Mouse (Mus musculus) CH12.LX (cell line): ENCODE measurements at regions not wholly inside any gene's neighbourhood (a gene's known extent, or its start where the extent isn't known, plus 50 kb on each side); places are given as distances from the start of the nearest gene placed in this dataset.
A peak's percentile ranks its signal among the peaks of the same experiment; 100 is the strongest.

Source experiments
- DNase-seq: peaks from one replicate; pipeline ENCODE4 v3.0.0-alpha.2; 2013; ENCODE audit errors: extremely low read depth
- H3K27ac ChIP-seq: 2 replicates; pipeline ENCODE4 v1.5.1; 2012; ENCODE audit warnings: low read depth, mild to moderate bottlenecking, control low read depth, moderate library complexity; ENCODE audit not compliant: insufficient read depth
- H3K27me3 ChIP-seq: replicated peaks from 2 replicates; pipeline ENCODE3; 2012; ENCODE audit warnings: inconsistent platforms
- H3K36me3 ChIP-seq, 2 experiments: replicated peaks in 1 of 2; 2 replicates each; pipeline versions ENCODE3 to v1.6.1; 2012; ENCODE audit warnings: inconsistent platforms in 1 of 2, low read length in 1 of 2, mild to moderate bottlenecking in 1 of 2, mixed read lengths in 1 of 2, moderate library complexity in 1 of 2; ENCODE audit not compliant: control insufficient read depth in 1 of 2, insufficient read depth in 1 of 2
- H3K4me1 ChIP-seq, 2 experiments: 2 replicates each; pipeline ENCODE4 v1.6.1; 2012; ENCODE audit warnings: inconsistent platforms in 1 of 2, moderate library complexity in 1 of 2; ENCODE audit not compliant: insufficient read depth in 2 of 2, control insufficient read depth in 1 of 2
- H3K4me2 ChIP-seq: 2 replicates; pipeline ENCODE4 v1.6.1; 2012; ENCODE audit warnings: low read depth, mild to moderate bottlenecking, control low read depth; ENCODE audit not compliant: poor library complexity, insufficient read depth, severe bottlenecking
- H3K4me3 ChIP-seq, 3 experiments: fragments of 150-350 bp in 1 of 3; sonication (generic) in 1 of 3; replicated peaks in 1 of 3; 2 replicates each; pipeline versions ENCODE3 to v1.5.1; 2011 to 2012; ENCODE audit warnings: low read depth in 2 of 3, low read length in 2 of 3, mild to moderate bottlenecking in 2 of 3, moderate library complexity in 2 of 3, control low read depth in 1 of 3, improper control_type of control experiment in 1 of 3, inconsistent platforms in 1 of 3, mixed read lengths in 1 of 3; ENCODE audit not compliant: poor library complexity in 1 of 3
- H3K79me2 ChIP-seq: replicated peaks from 2 replicates; pipeline ENCODE4 v1.6.1; 2012; ENCODE audit warnings: mild to moderate bottlenecking, moderate library complexity; ENCODE audit not compliant: control insufficient read depth, poor library complexity, insufficient read depth, severe bottlenecking; ENCODE audit errors: extremely low read depth
- H3K9ac ChIP-seq: 2 replicates; pipeline ENCODE4 v1.6.1; 2012; ENCODE audit warnings: low read depth, mild to moderate bottlenecking, control low read depth, moderate library complexity; ENCODE audit not compliant: insufficient read depth
- H3K9me3 ChIP-seq: replicated peaks from 2 replicates; pipeline ENCODE3; 2012; ENCODE audit warnings: low read length, inconsistent platforms, mixed read lengths
- BHLHE40 ChIP-seq: IDR thresholded peaks from 2 replicates; pipeline ENCODE4 v1.6.1; 2011; ENCODE audit warnings: mild to moderate bottlenecking, low read depth, low read length, improper control_type of control experiment
- ELF1 ChIP-seq: IDR thresholded peaks from 2 replicates; pipeline ENCODE4 v1.6.1; 2014; ENCODE audit warnings: low read depth, mild to moderate bottlenecking, inconsistent platforms, low read length, improper control_type of control experiment
- EP300 ChIP-seq: IDR thresholded peaks from 2 replicates; pipeline ENCODE4 v1.6.1; 2011; ENCODE audit warnings: low read length, improper control_type of control experiment
- ETS1 ChIP-seq: conservative IDR thresholded peaks from 2 replicates; pipeline ENCODE4 v1.6.1; 2012; ENCODE audit warnings: low read depth, mild to moderate bottlenecking, inconsistent platforms, low read length, improper control_type of control experiment, moderate library complexity
- IRF4 ChIP-seq: IDR thresholded peaks from 2 replicates; pipeline ENCODE4 v1.6.1; 2014; ENCODE audit warnings: low read depth, mild to moderate bottlenecking, inconsistent platforms, low read length, improper control_type of control experiment
- MAX ChIP-seq: IDR thresholded peaks from 2 replicates; pipeline ENCODE4 v1.6.1; 2011; ENCODE audit warnings: low read length, improper control_type of control experiment
- MAZ ChIP-seq: IDR thresholded peaks from 2 replicates; pipeline ENCODE4 v1.6.1; 2012; ENCODE audit warnings: low read depth, mild to moderate bottlenecking, inconsistent platforms, low read length, improper control_type of control experiment, moderate library complexity
- MEF2A ChIP-seq: IDR thresholded peaks from 2 replicates; pipeline ENCODE4 v1.6.1; 2014; ENCODE audit warnings: low read depth, mild to moderate bottlenecking, inconsistent platforms, low read length, improper control_type of control experiment, borderline replicate concordance
- MXI1 ChIP-seq: IDR thresholded peaks from 2 replicates; pipeline ENCODE4 v1.6.1; 2011; ENCODE audit warnings: mild to moderate bottlenecking, low read depth, low read length, improper control_type of control experiment
- NELFE ChIP-seq: IDR thresholded peaks from 2 replicates; pipeline ENCODE4 v1.6.1; 2011; ENCODE audit warnings: low read depth, low read length, improper control_type of control experiment
- NRF1 ChIP-seq: IDR thresholded peaks from 2 replicates; pipeline ENCODE4 v1.6.1; 2014; ENCODE audit warnings: low read depth, mild to moderate bottlenecking, inconsistent platforms, low read length, improper control_type of control experiment, moderate library complexity
- POLR2AphosphoS2 ChIP-seq: IDR thresholded peaks from 2 replicates; pipeline ENCODE4 v1.6.1; 2011; ENCODE audit warnings: low read depth, low read length, improper control_type of control experiment
- RAD21 ChIP-seq: IDR thresholded peaks from 2 replicates; pipeline ENCODE4 v1.6.1; 2011; ENCODE audit warnings: low read depth, mild to moderate bottlenecking, low read length, improper control_type of control experiment, moderate library complexity
- SMC3 ChIP-seq: IDR thresholded peaks from 2 replicates; pipeline ENCODE4 v1.6.1; 2011; ENCODE audit warnings: low read depth, low read length, improper control_type of control experiment
- TBP ChIP-seq: conservative IDR thresholded peaks from 2 replicates; pipeline ENCODE4 v1.6.1; 2011; ENCODE audit warnings: low read depth, low read length, improper control_type of control experiment
- TCF12 ChIP-seq: IDR thresholded peaks from 2 replicates; pipeline ENCODE4 v1.6.1; 2014; ENCODE audit warnings: low read depth, mild to moderate bottlenecking, inconsistent platforms, low read length, improper control_type of control experiment
- ZC3H11A ChIP-seq: IDR thresholded peaks from 2 replicates; pipeline ENCODE4 v1.6.1; 2012; ENCODE audit warnings: low read depth, mild to moderate bottlenecking, inconsistent platforms, low read length, improper control_type of control experiment
- ZKSCAN1 ChIP-seq: IDR thresholded peaks from 2 replicates; pipeline ENCODE4 v1.6.1; 2012; ENCODE audit warnings: low read depth, inconsistent platforms, low read length, improper control_type of control experiment, borderline replicate concordance
- ZMIZ1 ChIP-seq: IDR thresholded peaks from 2 replicates; pipeline ENCODE4 v1.6.1; 2012; ENCODE audit warnings: low read depth, mild to moderate bottlenecking, inconsistent platforms, low read length, improper control_type of control experiment
- dilution Hi-C: fragments of 300-500 bp; cut with MboI; formaldehyde crosslinking; loops from 2 replicates; pipeline ENCODE4 v1.14.3; 2020; ENCODE audit warnings: low sequenced_read_pairs; ENCODE audit not compliant: extremely low pct_unique_long_range_greater_than_20kb, extremely low pct_ligation_motif_present
- in situ Hi-C: fragments of 300-500 bp; cut with MboI; formaldehyde crosslinking; loops from 3 replicates; pipeline ENCODE4 v1.14.3; 2019; ENCODE audit warnings: low sequenced_read_pairs, low pct_ligation_motif_present, low pct_unique_long_range_greater_than_20kb, mixed read lengths

- dilution Hi-C loops = no loop called here
Measured at GRCm38 (mm10) chr17:13478866-13479571, 124.6 kb downstream of the Tcp10c start.

GRCm38 (mm10) chr17:13479572-13480063 lies 125.2 kb downstream of the Tcp10c start:
- dilution Hi-C loops = no loop called here
- in situ Hi-C loops = loop anchor here (10.0 kb wide), 1 partner anchor 355 kb away; no protein-coding TSS in a partner anchor
- peak overlapping the region; percentile 64 for H3K4me2 ChIP-seq

More at GRCm38 (mm10) chr17:13478866-13479571, 124.6 kb downstream of the Tcp10c start:
- TF ChIP-seq ZMIZ1 = no peak
- no peak for TF ChIP-seq SMC3
- TF ChIP-seq EP300 = no peak
- TF ChIP-seq ZC3H11A = no peak
- TF ChIP-seq ELF1 = no peak
- TF ChIP-seq RAD21 = no peak
- TF ChIP-seq POLR2AphosphoS2 = no peak
- TF ChIP-seq TCF12 = no peak
- no peak for TF ChIP-seq ZKSCAN1
- no peak for TF ChIP-seq NELFE
- TF ChIP-seq IRF4 = no peak
- Histone ChIP-seq H3K27ac (no peak overlapping the region), H3K4me3 (no peak overlapping the region), H3K4me1 (peaks cover 14 to 45% of the 10 kb centered on the region in 2 experiments), H3K9ac (no peak overlapping the region), H3K36me3 (no peaks in the 10 kb centered on the region), H3K4me2 (peak overlapping the region; percentile 64), H3K79me2 (no peaks in the 10 kb centered on the region), H3K27me3 (no peaks in the 10 kb centered on the region), H3K9me3 (no peaks in the 10 kb centered on the region)
- in situ Hi-C loops = loop anchor here (10.0 kb wide), 1 partner anchor 356 kb away; no protein-coding TSS in a partner anchor
- DNase-seq = no peak

More at GRCm38 (mm10) chr17:13479572-13480063, 125.2 kb downstream of the Tcp10c start:
- Histone ChIP-seq H3K4me3 (no peak overlapping the region), H3K4me1 (peaks cover 14 to 43% of the 10 kb centered on the region in 2 experiments), H3K36me3 (no peaks in the 10 kb centered on the region), H3K9ac (no peak overlapping the region), H3K27ac (no peak overlapping the region), H3K9me3 (no peaks in the 10 kb centered on the region), H3K27me3 (no peaks in the 10 kb centered on the region), H3K79me2 (no peaks in the 10 kb centered on the region)
- TF ChIP-seq ETS1 = peak; percentile 85
- TF ChIP-seq IRF4 = no peak; the same call in 1 of the 2 replicates
- TF ChIP-seq TCF12 = peak; percentile 64
- no peak for TF ChIP-seq TBP
- peak; percentile 51; the same call in 1 of the 2 replicates for TF ChIP-seq MAZ
- no peak for TF ChIP-seq NRF1
- TF ChIP-seq MAX = peak; percentile 61; the same call in 1 of the 2 replicates
- 0 out of 2 replicates have a peak, but pooled peaks have one; percentile 16 for TF ChIP-seq MEF2A
- peak; percentile 59; the same call in 1 of the 2 replicates for TF ChIP-seq MXI1
- TF ChIP-seq BHLHE40 = peak; percentile 87
- peak; percentile 49 for DNase-seq
